Mouse (Mus musculus) neural tube, embryonic 15.5 days (tissue): ENCODE measurements around the gene Zfp672. TPM values are rescaled to one million over a fixed set of nuclear protein-coding genes. Genes with fewer than 3 reads are reported as not detected.
"Not testable (repeated sequence)": the region's sequence is repeated elsewhere in the genome, so short reads cannot be mapped to it uniquely, and the experiment has no call there.

Source experiments
- ATAC-seq: fragments of 200-750 bp; cut with Nextera tagmentation; 2 replicates; pipeline ENCODE4 v1.8.0; 2017; ENCODE audit warnings: mild to moderate bottlenecking, moderate TSS enrichment, moderate library complexity; ENCODE audit not compliant: low FRiP score
- H3K27ac ChIP-seq: fragments of 300-500 bp; sonication (generic); replicated peaks from 2 replicates; pipeline ENCODE4 v1.5.1; 2015; ENCODE audit warnings: mild to moderate bottlenecking, inconsistent platforms
- H3K27me3 ChIP-seq: fragments of 300-500 bp; sonication (generic); replicated peaks from 2 replicates; pipeline ENCODE4 v1.6.1; 2015; ENCODE audit warnings: inconsistent platforms
- H3K36me3 ChIP-seq: fragments of 300-500 bp; sonication (generic); 2 replicates; pipeline ENCODE4 v1.6.1; 2015; ENCODE audit warnings: inconsistent platforms
- H3K4me1 ChIP-seq: fragments of 300-500 bp; sonication (generic); 2 replicates; pipeline ENCODE4 v1.6.1; 2015; ENCODE audit warnings: inconsistent platforms
- H3K4me2 ChIP-seq: fragments of 300-500 bp; sonication (generic); 2 replicates; pipeline ENCODE4 v1.6.1; 2015; ENCODE audit warnings: inconsistent platforms, mild to moderate bottlenecking, moderate library complexity
- H3K4me3 ChIP-seq: fragments of 300-500 bp; sonication (generic); replicated peaks from 2 replicates; pipeline ENCODE4 v1.5.1; 2015; ENCODE audit warnings: mild to moderate bottlenecking, inconsistent platforms
- H3K9ac ChIP-seq: fragments of 300-500 bp; sonication (generic); replicated peaks from 2 replicates; pipeline ENCODE4 v1.6.1; 2015; ENCODE audit warnings: mild to moderate bottlenecking, inconsistent platforms
- H3K9me3 ChIP-seq: fragments of 300-500 bp; sonication (generic); replicated peaks from 2 replicates; pipeline ENCODE4 v1.6.1; 2016; ENCODE audit warnings: inconsistent platforms
- WGBS: fragments of 180-500 bp; shearing (Covaris S2); methylation state at CpG from one replicate; pipeline ENCODE4 v1.1.7; 2015; ENCODE audit warnings: mixed read lengths; 5-methylcytosine and 5-hydroxymethylcytosine counted together
- polyA plus RNA-seq: library from polyadenylated mRNA; unstranded; fragments of >200 nt; fragmentation: Nextera tagmentation; extraction: Ambion mirVana; gene quantifications from 2 replicates; pipeline ENCODE4 v1.2.1, GENCODE M21; 2015

Zfp672 gene
- 37.9 and 44.8 TPM in 2 replicates for polyA plus RNA-seq

GRCm38 (mm10) chr11:58330276-58331148 is at the start of gene Zfp672, which contains the start of gene Sh3bp5l:
Gene Zfp672 (minus strand): TSS chr11:58330339.
Gene Sh3bp5l (plus strand): TSS chr11:58330724.
- H3K27me3 ChIP-seq: no peaks in the 10 kb centered on the region
- H3K4me2 ChIP-seq: peak within 1 kb of the TSS; percentile 92
- H3K27ac ChIP-seq: peak within 1 kb of the TSS; percentile 81
- peak; percentile 96 for ATAC-seq
- H3K9me3 ChIP-seq: no peaks in the 10 kb centered on the region
- peaks cover 28% of the 10 kb centered on the region for H3K36me3 ChIP-seq
- peak within 1 kb of the TSS; percentile 91 for H3K4me3 ChIP-seq
- under 1% methylated on average over 52 of the region's 52 CpGs for WGBS
- H3K9ac ChIP-seq: peak within 1 kb of the TSS; percentile 86
- H3K4me1 ChIP-seq: peaks cover 55% of the 10 kb centered on the region

GRCm38 (mm10) chr11:58379516-58379915 is 49.4 kb upstream of the Zfp672 start:
- 96% methylated on average over 1 of the region's 1 CpGs for WGBS
- no peak for ATAC-seq
- Histone ChIP-seq H3K9me3 (no peaks in the 10 kb centered on the region), H3K27ac (no peak overlapping the region), H3K4me1 (no peaks in the 10 kb centered on the region), H3K27me3 (no peaks in the 10 kb centered on the region), H3K36me3 (no peaks in the 10 kb centered on the region), H3K4me2 (no peak overlapping the region), H3K4me3 (no peak overlapping the region), H3K9ac (no peak overlapping the region)

DNA sequence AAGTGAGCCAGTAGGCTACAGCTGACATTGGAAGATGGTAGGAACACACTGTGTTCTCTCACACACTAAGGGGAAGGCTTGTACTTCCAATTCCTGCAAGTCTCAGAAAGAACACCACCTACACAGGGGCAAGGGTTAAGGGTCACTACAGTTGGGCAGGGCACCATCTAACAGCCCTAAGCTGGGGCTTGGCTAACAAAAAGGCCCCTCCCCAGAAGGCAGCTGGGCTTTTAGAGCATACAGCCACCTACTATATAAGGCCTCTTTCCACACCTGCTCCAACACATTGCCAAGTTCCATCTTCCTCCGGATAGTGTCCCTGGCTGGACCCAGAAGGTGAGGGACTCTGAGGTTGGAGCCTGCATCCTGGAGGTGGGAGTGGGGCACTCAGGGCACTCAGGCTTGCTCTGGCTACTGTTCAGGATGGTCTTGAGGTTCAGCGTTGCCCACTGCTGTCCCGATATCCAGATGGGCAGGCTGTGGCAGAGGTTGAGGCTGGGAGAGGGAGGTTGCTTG is 48.7 kb upstream of the Zfp672 start, which contains the start of gene Lypd8:
TSS of gene Lypd8 (plus strand) at position 281 of the 516 bp plus-strand sequence.
- H3K27me3 ChIP-seq: no peaks in the 10 kb centered on the region
- 93% methylated on average over 3 of the region's 3 CpGs for WGBS
- no peaks in the 10 kb centered on the region for H3K4me1 ChIP-seq
- H3K27ac ChIP-seq: no peak within 1 kb of the TSS
- H3K36me3 ChIP-seq: no peaks in the 10 kb centered on the region
- no peak within 1 kb of the TSS for H3K9ac ChIP-seq
- no peak for ATAC-seq
- no peak within 1 kb of the TSS for H3K4me2 ChIP-seq
- no peaks in the 10 kb centered on the region for H3K9me3 ChIP-seq
- no peak within 1 kb of the TSS for H3K4me3 ChIP-seq

GRCm38 (mm10) chr11:58377686-58378085 is 47.5 kb upstream of the Zfp672 start:
- no peak overlapping the region for H3K4me2 ChIP-seq
- H3K36me3 ChIP-seq: no peaks in the 10 kb centered on the region
- H3K27ac ChIP-seq: no peak overlapping the region
- no peak for ATAC-seq
- 80% methylated on average over 1 of the region's 1 CpGs for WGBS
- no peak overlapping the region for H3K4me3 ChIP-seq
- H3K27me3 ChIP-seq: no peaks in the 10 kb centered on the region
- no peak overlapping the region for H3K9ac ChIP-seq
- no peaks in the 10 kb centered on the region for H3K9me3 ChIP-seq
- H3K4me1 ChIP-seq: no peaks in the 10 kb centered on the region

DNA sequence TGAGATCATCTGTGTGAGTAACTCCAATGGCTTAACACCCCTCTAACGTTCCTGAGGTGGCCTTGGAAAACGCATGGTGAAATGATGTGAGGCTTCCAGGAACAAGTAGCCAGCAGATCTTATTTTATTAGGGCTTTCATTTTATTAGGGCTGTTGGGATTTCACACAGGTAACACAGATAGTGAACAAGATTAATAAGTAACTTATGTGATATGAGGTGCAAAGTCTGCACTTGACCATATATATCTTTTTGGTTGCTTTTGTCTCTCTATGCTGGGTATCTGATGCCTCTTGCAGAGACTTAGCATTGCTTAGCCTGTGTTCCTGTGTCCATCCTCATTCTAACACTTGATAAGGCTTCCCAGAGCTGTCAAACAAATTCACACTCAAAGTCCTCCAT is 47.1 kb upstream of the Zfp672 start:
- 80% methylated on average over 2 of the region's 2 CpGs for whole genome bisulfite sequencing
- no peak for ATAC-seq
- no peaks in the 10 kb centered on the region for H3K27me3 ChIP-seq

DNA sequence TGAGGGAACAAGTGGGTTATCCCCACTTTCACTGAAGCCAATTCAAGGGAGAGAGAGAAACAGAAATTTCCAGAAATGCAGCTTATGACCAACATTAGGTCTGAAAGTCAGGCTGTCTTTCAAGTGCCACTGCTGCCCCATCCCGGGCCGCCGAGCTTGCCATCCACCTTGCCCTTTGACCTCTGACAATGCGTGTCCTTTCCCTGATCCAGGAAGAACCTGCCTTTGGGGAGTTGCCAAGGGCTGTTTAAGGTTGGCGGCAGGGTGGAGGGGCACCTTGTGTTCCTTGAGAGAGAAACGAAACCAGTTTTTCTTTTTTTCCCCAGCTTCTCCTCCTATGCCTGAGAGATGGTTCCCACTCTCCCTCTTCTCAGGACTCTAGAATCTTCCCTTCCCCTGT is 36.1 kb upstream of the Zfp672 start:
- no CpG with 5 or more reads among the region's 6 CpGs for WGBS
- not testable (repeated sequence) for H3K9me3 ChIP-seq

More for the DNA sequence above, 47.1 kb upstream of the Zfp672 start:
- Histone ChIP-seq H3K4me2 (no peak overlapping the region), H3K9me3 (no peaks in the 10 kb centered on the region), H3K4me1 (no peaks in the 10 kb centered on the region), H3K4me3 (no peak overlapping the region), H3K36me3 (no peaks in the 10 kb centered on the region), H3K27ac (no peak overlapping the region), H3K9ac (no peak overlapping the region)

DNA sequence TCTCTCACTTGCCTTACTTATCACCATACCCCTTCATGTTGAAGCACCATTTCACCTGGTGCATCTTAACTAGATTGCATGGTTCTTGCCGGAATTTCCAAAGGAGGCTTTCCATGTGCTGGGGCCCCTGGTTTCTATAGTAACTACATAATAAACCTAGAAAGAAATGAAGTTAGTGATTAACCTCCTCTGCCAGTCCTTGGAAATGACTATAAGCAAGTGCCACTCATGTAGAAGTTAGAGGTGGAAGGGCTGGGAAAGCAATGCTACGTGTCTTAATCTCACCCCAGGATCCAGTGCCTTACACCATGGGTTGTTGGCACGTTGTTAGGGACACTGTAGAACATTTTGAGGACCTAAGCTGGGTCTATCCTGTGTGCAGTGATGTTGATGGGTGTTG is 34.3 kb upstream of the Zfp672 start:
- H3K4me3 ChIP-seq: no peak overlapping the region
- no peaks in the 10 kb centered on the region for H3K9me3 ChIP-seq
- no peak for ATAC-seq
- no peak overlapping the region for H3K4me2 ChIP-seq
- 72% methylated on average over 3 of the region's 3 CpGs for WGBS
- no peak overlapping the region for H3K9ac ChIP-seq
- no peaks in the 10 kb centered on the region for H3K27me3 ChIP-seq
- no peak overlapping the region for H3K27ac ChIP-seq
- H3K4me1 ChIP-seq: no peaks in the 10 kb centered on the region
- no peaks in the 10 kb centered on the region for H3K36me3 ChIP-seq

More for the DNA sequence above, 36.1 kb upstream of the Zfp672 start:
- not testable (repeated sequence) for H3K9ac ChIP-seq, H3K27me3 ChIP-seq, H3K4me2 ChIP-seq, ATAC-seq, H3K4me1 ChIP-seq, H3K36me3 ChIP-seq, H3K4me3 ChIP-seq, H3K27ac ChIP-seq

DNA sequence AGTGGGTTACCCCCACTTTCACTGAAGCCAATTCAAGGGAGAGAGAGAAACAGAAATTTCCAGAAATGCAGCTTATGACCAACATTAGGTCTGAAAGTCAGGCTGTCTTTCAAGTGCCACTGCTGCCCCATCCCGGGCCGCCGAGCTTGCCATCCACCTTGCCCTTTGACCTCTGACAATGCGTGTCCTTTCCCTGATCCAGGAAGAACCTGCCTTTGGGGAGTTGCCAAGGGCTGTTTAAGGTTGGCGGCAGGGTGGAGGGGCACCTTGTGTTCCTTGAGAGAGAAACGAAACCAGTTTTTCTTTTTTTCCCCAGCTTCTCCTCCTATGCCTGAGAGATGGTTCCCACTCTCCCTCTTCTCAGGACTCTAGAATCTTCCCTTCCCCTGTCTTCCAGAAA is 32.4 kb upstream of the Zfp672 start:
- not testable (repeated sequence) for H3K27ac ChIP-seq, H3K9ac ChIP-seq, H3K9me3 ChIP-seq, H3K27me3 ChIP-seq, H3K4me1 ChIP-seq, ATAC-seq, H3K36me3 ChIP-seq, H3K4me2 ChIP-seq, H3K4me3 ChIP-seq
- no CpG with 5 or more reads among the region's 6 CpGs for WGBS

GRCm38 (mm10) chr11:58357844-58358534 is 27.9 kb upstream of the Zfp672 start:
- Histone ChIP-seq H3K27me3 (no peaks in the 10 kb centered on the region), H3K36me3 (no peaks in the 10 kb centered on the region), H3K4me1 (no peaks in the 10 kb centered on the region), H3K9me3 (no peaks in the 10 kb centered on the region), H3K9ac (no peak overlapping the region), H3K27ac (no peak overlapping the region), H3K4me3 (no peak overlapping the region), H3K4me2 (no peak overlapping the region)
- no peak for ATAC-seq
- 89% methylated on average over 6 of the region's 6 CpGs for WGBS

DNA sequence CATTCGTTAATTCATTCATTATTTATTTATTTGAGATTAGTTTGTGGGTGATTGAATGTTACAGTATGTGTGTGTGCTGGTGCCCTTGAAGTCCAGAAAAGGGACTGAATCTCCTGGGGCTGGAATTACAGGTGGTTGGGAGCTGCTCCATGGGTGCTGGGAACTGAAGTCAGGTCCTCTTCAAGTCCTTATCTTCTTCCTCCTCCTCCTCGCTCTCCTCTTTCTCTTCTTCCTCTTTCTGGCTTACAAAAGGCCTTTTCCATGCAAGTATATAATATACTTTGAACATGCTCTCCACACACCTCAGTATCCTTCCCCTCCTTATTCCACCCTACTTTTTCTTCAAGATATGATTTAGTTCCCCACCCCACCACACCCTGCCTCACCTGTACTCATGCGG is 26.9 kb upstream of the Zfp672 start:
- no peak overlapping the region for H3K9ac ChIP-seq
- WGBS: 88% methylated on average over 3 of the region's 3 CpGs
- no peaks in the 10 kb centered on the region for H3K27me3 ChIP-seq
- no peak for ATAC-seq
- no peaks in the 10 kb centered on the region for H3K36me3 ChIP-seq
- H3K9me3 ChIP-seq: no peaks in the 10 kb centered on the region
- H3K27ac ChIP-seq: no peak overlapping the region
- no peak overlapping the region for H3K4me2 ChIP-seq
- no peak overlapping the region for H3K4me3 ChIP-seq
- no peaks in the 10 kb centered on the region for H3K4me1 ChIP-seq

DNA sequence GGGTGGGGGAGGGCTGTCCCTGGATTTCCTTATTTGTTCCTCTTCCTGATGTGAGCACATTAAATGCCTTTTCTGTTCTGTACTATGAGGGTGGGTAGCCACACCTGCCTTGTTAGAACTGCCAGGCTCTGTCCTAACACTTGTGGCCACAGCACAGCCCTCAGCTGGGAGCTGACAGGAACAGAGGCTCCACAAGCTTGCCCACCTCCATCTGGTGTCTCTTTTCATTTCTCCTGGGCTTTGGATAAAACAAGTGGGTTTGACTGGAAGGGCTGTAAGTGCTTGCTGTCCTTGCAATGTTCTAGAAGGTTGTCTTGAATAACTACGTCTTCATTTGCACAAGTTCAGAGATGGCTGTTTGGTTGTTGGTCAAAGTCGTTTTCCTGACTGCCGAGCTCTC is 24.8 kb upstream of the Zfp672 start:
- no peak overlapping the region for H3K4me3 ChIP-seq
- no peaks in the 10 kb centered on the region for H3K27me3 ChIP-seq
- 78% methylated on average over 3 of the region's 3 CpGs for WGBS
- no peak overlapping the region for H3K27ac ChIP-seq
- H3K9ac ChIP-seq: no peak overlapping the region
- no peaks in the 10 kb centered on the region for H3K9me3 ChIP-seq
- H3K36me3 ChIP-seq: no peaks in the 10 kb centered on the region
- ATAC-seq: no peak
- no peak overlapping the region for H3K4me2 ChIP-seq
- no peaks in the 10 kb centered on the region for H3K4me1 ChIP-seq
